Mouse (Mus musculus) liver, adult 2 months (tissue): ENCODE results near the gene Atp6v1g3.

Experiments
- CTCF ChIP-seq: fragments of 200-500 bp; IDR thresholded peaks from 2 replicates; pipeline ENCODE4 v1.5.1; 2011; ENCODE audit warnings: low read depth, low read length, control low read depth
- POLR2A ChIP-seq: fragments of 200-500 bp; IDR thresholded peaks from 2 replicates; pipeline ENCODE4 v1.6.1; 2011; ENCODE audit warnings: low read length, control low read depth; ENCODE audit not compliant: insufficient read depth; ENCODE audit errors: extremely low read depth

GRCm38 (mm10) chr1:138299576-138299975, 26.0 kb downstream of the Atp6v1g3 start:
- TF ChIP-seq POLR2A (no peak), CTCF (no peak)
